Mouse (Mus musculus): ENCODE measurements around the gene Mttp. TPM values are rescaled to one million over a fixed set of nuclear protein-coding genes. Genes with fewer than 3 reads are reported as not detected.
A peak's percentile ranks its signal among the peaks of the same experiment; 100 is the strongest.

Gene Mttp
- total RNA-seq, 2 experiments from 2014 or later: 8.4 to 9.0 TPM

DNA sequence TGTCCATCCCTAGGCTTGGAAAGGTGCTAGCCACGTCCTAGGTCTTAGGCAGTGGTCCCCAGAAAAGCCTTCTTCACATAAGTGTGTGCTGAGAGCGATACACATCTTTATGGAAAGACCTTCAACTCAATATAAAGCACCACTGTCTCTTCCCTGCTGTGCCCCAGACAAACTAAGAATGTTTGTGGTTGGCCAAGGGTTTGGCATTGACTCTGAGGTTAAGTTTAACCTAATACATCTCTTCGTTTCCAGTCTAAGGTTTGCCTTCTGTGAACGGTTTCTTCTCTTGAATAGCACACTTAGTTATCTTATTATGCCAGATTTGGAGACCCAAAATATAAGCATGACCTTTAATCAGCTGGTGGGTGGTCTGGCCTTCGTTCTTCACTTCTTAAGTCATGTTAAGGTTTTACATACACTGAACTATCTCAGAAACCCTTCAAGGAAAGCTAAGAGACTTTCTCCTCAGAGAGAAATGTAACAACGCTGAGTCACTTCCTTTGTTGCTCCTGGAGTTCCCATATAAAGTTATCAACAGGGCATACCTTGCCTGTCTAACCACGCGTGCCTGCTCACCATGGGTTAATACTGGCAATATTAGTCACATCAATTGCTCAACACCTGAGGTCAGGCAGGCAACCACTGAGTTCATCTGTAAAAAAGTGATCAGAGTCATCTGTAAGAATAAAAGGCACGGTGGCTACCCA, 83.4 kb downstream of the Mttp start:
- intact Hi-C loops (cut with DNase I): loop anchor here (5.0 kb wide), 1 partner anchor 34 kb away; no protein-coding TSS in a partner anchor
- DNase-seq: no peak

DNA sequence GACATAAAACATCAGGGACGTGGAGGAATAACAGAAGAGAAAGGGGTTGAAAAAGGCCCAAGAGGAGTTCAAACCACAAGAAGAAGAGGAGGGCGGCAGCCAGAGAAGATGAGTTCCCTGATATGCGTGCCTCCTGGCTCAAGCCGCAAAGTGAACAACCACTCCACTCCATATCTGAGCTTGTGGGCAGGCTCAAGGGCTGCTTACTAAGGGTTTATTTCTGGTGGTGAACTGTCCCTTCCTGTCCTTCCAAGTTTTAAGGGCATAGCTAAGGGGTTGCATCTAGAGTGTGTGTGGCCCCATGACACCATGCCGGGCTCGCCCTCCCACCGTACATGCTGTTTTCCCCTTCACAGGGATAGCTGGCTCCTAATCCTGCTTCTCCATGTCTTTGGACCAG, 84.3 kb downstream of the Mttp start:
- intact Hi-C loops (cut with DNase I): loop anchor here (5.0 kb wide), 1 partner anchor 33 kb away; no protein-coding TSS in a partner anchor
- peak in 1 of 2 experiments; percentile 57 for DNase-seq

DNA sequence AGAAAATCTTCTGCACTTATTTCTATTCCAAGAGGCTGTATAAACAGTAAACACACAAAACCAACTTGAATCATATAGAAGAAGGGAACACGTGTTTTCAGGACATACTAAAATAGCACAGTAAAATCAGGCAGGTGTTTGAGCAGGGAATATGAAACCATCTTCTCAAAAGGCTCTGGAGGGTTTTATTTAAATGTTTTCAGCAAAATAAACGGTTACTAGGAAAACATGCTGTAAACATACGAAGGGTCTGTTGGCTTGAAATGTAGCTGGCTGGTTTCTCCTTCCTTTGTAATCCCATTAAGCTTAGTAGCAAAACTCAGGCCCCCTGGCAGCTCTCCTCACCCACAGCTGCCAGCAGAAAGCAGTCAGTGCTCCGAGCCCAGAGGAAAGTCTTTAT, 86.5 kb downstream of the Mttp start:
- intact Hi-C loops (cut with DNase I): no loop called here
- no peak for DNase-seq

DNA sequence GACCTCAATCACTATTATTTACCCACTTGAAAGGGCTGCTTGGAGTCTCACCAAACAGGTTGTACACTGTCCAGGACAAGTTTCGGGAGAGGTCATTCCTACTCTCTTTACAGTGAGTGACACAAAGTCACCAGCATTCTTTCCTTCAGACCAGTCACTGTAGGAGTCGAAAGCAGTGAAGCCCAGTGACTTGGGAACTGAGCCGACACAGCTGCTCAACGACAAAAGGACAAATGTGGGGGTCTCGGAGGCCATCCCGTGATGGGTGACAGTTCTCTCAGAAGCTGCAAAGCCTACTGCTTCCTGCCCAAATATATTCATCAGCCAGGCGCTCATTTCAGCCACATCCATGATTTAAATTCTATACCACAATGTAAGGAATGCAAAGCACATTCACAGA, 87.8 kb downstream of the Mttp start:
- DNase-seq: no peak
- intact Hi-C loops (cut with DNase I): no loop called here

DNA sequence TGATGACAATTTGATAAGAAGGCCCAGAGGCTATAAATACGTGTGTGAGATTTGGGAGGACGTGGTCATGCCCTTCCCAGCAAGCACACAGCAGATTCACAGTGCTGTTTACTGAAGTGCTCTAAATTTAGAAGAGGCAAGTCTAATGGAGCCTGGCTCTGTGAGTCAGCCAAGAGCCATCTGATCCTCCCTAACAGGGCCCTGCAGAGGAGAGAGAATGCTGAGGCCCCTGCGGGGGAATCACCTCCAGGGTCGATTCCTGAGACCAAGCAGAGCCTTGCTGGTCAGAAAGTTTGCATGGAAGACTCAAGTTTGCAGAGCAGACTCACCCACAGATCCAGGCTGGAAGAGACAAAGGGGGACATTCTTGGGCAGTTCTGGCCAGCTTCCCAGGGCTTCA, 90.8 kb downstream of the Mttp start:
- intact Hi-C loops (cut with DNase I): no loop called here
- DNase-seq: peak; percentile 59 to 79

DNA sequence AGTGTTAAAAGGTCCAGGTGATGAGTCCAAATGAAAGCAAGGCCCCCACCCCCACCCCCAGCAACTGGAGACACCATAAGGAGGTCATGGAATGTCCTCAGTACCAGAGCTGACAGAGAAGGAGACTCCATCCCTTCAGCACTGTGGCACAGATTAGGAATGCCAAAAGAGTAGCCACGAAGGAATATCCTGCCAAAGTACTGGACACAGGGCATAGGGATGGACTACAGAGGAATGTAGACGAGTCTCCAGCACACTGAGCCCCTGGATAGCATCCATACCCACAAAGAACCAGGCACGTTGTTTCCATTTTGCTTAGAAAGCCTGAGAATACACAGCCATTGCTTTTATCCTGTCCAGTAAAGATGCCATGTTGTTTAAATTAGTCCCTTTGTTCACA, 93.3 kb downstream of the Mttp start:
- intact Hi-C loops (cut with DNase I): no loop called here
- DNase-seq: no peak

DNA sequence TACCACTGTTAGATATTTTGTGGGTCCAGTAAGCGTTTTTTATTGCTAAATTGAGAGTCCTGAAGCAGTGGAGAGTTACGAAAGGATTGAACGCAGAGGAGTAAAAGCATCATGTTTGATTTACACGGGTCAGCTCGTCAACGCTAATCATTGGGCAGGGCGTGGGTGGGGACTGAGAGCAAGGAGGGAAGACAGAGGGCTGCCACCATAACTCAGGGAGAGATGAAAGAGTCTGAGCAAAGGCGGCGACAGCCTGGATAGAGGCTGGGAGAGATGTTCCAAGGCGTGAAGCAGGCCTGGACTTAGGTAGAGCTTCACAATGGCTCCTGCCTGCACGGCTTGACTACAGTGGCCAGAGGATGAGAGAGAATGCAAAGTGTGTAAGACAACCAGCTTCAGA, 94.0 kb downstream of the Mttp start:
- no peak for DNase-seq
- intact Hi-C loops (cut with DNase I): no loop called here

DNA sequence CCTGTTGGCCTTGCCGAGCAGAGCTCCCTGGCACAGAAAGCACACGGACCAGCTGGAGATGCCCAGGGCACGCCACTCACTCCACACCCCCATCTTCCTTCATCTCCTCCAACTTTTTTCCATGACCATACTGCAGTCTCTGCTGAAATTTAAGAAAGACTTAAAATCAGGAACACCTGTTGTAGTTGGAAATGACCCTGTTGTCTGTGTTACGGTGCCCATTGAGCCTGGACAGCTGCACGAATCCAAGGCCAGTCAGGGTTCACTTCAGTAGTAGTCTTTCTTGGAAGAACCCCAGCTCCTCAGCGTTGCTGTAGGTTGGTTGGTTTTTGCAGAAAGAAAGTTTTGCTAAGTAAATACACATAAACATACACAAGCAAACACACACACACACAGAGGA, 95.2 kb downstream of the Mttp start:
- no peak for DNase-seq
- intact Hi-C loops (cut with DNase I): no loop called here

DNA sequence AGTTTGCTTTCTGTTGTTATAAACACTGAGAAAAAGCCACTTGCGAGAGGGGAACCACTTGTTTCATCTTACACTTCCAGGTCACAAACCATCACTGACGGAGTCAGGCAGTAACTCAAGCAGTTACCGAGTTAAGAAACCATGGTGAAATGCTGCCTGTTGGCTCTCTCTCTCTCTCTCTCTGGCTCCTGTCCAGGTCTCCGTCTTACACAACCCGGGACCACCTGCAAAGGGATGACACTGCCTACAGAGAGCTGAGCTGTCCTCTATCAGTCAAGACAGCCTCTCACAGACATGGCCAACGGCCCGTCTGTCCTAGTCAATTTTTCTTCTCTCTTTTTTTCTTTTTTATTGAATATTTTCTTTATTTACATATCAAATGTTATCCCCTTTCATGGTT, 101.5 kb downstream of the Mttp start:
- intact Hi-C loops (cut with DNase I): no loop called here
- DNase-seq: no peak

DNA sequence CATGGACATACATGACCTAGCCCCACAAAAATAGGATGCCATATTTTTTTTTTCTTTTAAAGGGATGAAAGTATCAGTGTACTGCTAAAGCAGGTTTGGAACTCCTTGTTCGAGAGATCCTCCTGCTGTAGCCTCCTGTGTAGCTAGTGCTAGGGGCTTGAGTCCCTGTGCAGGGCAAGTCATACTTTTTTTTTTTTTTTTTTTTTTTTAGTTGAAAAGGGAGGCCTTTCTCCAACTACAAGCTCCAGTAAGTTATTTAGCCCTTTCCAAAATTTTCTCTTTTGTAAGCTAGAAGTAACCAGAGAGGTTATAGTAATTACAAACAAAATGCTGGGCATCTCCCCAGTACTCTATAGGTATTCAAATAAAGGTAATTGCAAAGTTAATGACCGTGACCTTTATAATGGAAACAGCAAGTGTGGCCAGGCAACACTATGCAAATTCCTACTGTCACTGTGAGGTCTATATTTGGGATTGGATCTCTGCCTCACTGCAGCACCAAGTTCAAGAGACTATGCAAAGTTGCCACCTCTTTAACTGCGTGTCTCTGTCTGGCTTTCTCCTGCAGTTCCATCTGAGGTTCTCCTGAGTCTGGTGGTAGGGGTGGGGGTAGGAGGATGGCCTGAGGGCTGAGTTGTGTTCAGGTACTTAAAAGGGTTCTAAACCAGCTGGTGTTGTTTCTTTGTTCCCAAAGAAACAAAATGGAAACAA, 103.0 kb downstream of the Mttp start:
- DNase-seq: peak; percentile 39 to 48
- intact Hi-C loops (cut with DNase I): no loop called here

DNA sequence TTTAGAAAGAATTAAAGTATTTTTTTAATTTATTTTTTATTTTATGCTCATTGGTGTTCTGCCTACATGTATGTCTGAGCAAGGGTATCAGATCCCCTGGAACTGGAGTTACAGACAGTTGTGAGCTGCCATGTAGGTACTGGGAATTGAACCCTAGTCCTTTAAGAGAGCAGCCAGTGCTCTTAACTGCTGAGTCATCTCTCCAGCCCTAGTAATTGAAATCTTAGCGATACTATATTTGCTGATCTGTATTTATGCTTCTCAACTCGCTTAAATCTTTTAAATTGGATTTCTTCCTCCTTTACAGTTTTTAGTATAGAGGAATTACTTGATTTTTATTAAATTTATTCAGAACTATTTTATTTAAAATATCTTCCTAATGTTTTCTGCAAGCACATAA, 103.8 kb downstream of the Mttp start:
- intact Hi-C loops (cut with DNase I): no loop called here
- no peak for DNase-seq

Other genes starting within 250 kb of the Mttp start
- gene Lamtor3, start 226.5 kb downstream of the Mttp start, total RNA-seq (2021): 10 to 100 TPM; 87.8 to 98.0 TPM
- 1 to 10 TPM; 4.0 to 5.2 TPM for gene Dapp1, start 163.4 kb downstream of the Mttp start, total RNA-seq (2021)
- 10 to 100 TPM; 51.3 to 77.4 TPM for gene 1110002E22Rik, start 79.9 kb downstream of the Mttp start, total RNA-seq (2021)
- under 1 TPM; 0.67 to 0.72 TPM for gene Gm5105, start 77.6 kb downstream of the Mttp start, total RNA-seq (2021)
- 1 to 10 TPM; 3.2 to 4.3 TPM for gene Trmt10a, start 1.5 kb downstream of the Mttp start, total RNA-seq (2021)
- not detected for gene 4930579F01Rik, start 48.9 kb upstream of the Mttp start, total RNA-seq (2021)
- gene Adh7, start 72.8 kb upstream of the Mttp start, total RNA-seq (2021): under 1 TPM in 1 of 2 experiments, not detected in 1; 0.10 TPM
- gene Adh1, start 116.0 kb upstream of the Mttp start, total RNA-seq (2021): 10 to 100 TPM; 24.1 to 54.7 TPM
- gene Adh6a, start 168.3 kb upstream of the Mttp start, total RNA-seq (2021): not detected
- gene Adh6b, start 196.8 kb upstream of the Mttp start, total RNA-seq (2021): 1 to 10 TPM; 1.3 to 2.2 TPM

All from heart, postnatal 10 days (tissue).